Mouse (Mus musculus): ENCODE measurements around the gene Chrna4. TPM values are rescaled to one million over a fixed set of nuclear protein-coding genes. Genes with fewer than 3 reads are reported as not detected.

The Chrna4 gene
- polyA plus RNA-seq, 1 experiment from 2014 or later, result 0.04 TPM

DNA sequence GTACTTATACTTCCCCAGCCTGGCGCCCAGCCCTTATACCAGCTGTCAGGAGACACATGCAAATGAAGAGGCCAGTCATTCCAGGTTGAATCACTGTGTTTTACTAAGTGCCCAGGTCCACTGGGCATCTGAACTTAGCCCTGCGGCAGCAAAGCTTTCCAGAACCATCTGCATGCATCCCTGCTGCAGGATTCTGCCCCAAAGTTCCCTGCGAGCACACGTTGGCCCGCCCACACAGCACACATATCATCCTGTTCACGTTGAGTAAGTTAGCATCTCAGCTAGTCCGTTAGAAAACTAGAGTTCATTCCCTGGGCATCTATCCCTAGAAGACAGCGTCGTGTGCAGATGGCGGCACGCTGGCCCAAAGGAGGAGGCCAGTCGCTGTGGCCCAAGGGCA, 32.2 kb upstream of the Chrna4 start:
- Histone ChIP-seq H3K4me1 (ENCODE audit: insufficient read depth, low read depth, low read length) (no peaks in the 10 kb centered on the region), H3K9me3 (ENCODE audit: low read length) (no peaks in the 10 kb centered on the region), H3K27me3 (replicated peaks; ENCODE audit: insufficient read depth, low read length) (no peaks in the 10 kb centered on the region), H3K4me3 (ENCODE audit: low read depth, low read length) (no peak overlapping the region), H3K36me3 (ENCODE audit: insufficient read depth, low read length) (no peaks in the 10 kb centered on the region), H3K27ac (ENCODE audit: low read length) (no peak overlapping the region), H3K9ac (replicated peaks; ENCODE audit: low read depth) (no peak overlapping the region), H3K4me2 (replicated peaks; ENCODE audit: low read depth, low read length) (no peak overlapping the region)
- TF ChIP-seq EP300 (IDR thresholded peaks at IDR 0.05) (no peak), CTCF (IDR thresholded peaks at IDR 0.05) (no peak)
- 79% methylated on average over 12 of the region's 12 CpGs for WGBS
- ATAC-seq (no peak), DNase-seq (ENCODE audit: low spot score) (no peak)

DNA sequence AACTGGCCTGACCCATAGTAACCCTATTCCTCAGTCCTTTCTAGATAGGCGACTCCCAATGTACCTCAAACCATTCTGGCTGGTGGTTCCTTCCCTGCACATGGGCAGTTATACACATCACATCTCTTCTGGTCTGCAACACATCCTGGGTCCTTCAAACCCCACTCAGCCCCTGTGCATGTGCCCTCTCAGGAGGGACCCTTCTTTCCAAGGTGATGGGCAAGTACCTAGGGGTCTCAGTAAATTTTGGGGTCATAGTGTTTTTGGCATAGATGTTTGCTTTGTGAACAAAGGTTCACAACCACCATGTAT, 29.0 kb upstream of the Chrna4 start:
- H3K27me3 ChIP-seq (replicated peaks; ENCODE audit: insufficient read depth, low read length), result no peaks in the 10 kb centered on the region
- no peaks in the 10 kb centered on the region for H3K4me1 ChIP-seq (ENCODE audit: insufficient read depth, low read depth, low read length)
- H3K27ac ChIP-seq (ENCODE audit: low read length), result no peak overlapping the region
- H3K4me2 ChIP-seq (replicated peaks; ENCODE audit: low read depth, low read length), result no peak overlapping the region
- WGBS, result 0% methylated on average over 1 of the region's 1 CpGs
- no peak for DNase-seq (ENCODE audit: low spot score)
- no peak for ATAC-seq
- TF ChIP-seq EP300 (IDR thresholded peaks at IDR 0.05), result no peak
- TF ChIP-seq CTCF (IDR thresholded peaks at IDR 0.05), result no peak
- no peaks in the 10 kb centered on the region for H3K9me3 ChIP-seq (ENCODE audit: low read length)
- H3K36me3 ChIP-seq (ENCODE audit: insufficient read depth, low read length), result no peaks in the 10 kb centered on the region
- H3K9ac ChIP-seq (replicated peaks; ENCODE audit: low read depth), result no peak overlapping the region
- H3K4me3 ChIP-seq (ENCODE audit: low read depth, low read length), result no peak overlapping the region

DNA sequence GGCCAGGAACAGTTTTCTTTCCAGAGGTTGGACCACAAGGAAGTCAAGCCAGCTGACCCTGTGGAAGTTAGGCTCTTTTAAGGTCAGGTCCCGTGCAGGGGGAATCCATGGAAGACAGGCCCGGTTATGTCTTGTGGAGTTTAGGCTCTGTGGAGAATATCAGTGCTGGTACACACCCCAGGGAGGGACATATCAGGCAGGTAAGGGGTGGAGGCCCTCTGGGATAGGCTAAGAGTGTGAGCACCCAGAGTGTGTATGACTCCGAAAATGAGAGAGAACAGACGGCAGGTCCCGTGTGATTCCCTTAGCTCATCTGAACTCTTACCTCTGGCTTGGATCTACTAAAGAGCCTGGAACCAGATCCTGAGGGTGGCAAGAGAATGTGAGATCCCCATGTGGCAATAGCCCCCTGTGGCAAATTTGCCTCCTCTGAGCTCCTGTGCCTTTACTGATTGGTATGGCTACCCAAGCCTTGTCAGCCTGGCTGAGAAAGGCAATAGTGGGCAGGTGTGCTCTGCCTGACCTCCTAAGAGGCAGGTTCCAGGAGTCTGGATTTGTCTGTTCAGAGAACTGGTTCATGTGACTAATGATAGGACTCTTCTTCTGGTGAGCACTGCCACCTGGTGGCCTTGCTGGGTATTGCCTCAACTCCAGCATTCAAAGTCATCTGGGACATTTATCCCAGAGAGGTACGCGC, 28.5 kb upstream of the Chrna4 start:
- no peak overlapping the region for H3K4me2 ChIP-seq (replicated peaks; ENCODE audit: low read depth, low read length)
- DNase-seq (ENCODE audit: low spot score) (peak; percentile 73), ATAC-seq (0 out of 2 replicates have a peak, but pooled peaks have one; percentile 25)
- no peaks in the 10 kb centered on the region for H3K9me3 ChIP-seq (ENCODE audit: low read length)
- H3K27me3 ChIP-seq (replicated peaks; ENCODE audit: insufficient read depth, low read length), result no peaks in the 10 kb centered on the region
- no peak overlapping the region for H3K27ac ChIP-seq (ENCODE audit: low read length)
- no peak overlapping the region for H3K9ac ChIP-seq (replicated peaks; ENCODE audit: low read depth)
- no peaks in the 10 kb centered on the region for H3K4me1 ChIP-seq (ENCODE audit: insufficient read depth, low read depth, low read length)
- H3K4me3 ChIP-seq (ENCODE audit: low read depth, low read length), result no peak overlapping the region
- TF ChIP-seq CTCF (IDR thresholded peaks at IDR 0.05) (peak; percentile 91), EP300 (IDR thresholded peaks at IDR 0.05) (no peak)
- H3K36me3 ChIP-seq (ENCODE audit: insufficient read depth, low read length), result no peaks in the 10 kb centered on the region
- 53% methylated on average over 7 of the region's 7 CpGs for WGBS

DNA sequence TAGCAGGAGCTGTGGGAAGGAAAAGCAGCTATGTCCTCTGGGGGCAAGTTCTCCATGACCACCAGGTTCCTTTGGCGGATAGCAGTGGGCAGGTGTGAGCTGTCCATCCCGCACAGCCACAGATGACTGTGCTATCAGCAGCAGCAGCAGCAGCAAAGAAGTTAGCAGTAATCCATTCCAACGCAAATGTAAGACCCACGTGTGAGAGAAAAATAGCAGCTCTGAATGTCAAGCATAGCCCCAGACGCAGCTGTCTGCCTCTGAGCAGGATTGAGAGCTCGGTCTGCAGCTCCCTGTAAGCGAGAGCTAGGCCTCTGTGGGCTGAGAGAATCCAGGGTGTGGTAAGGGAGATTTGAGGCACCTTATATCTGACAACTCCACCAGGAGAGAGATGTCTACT, 26.8 kb upstream of the Chrna4 start:
- Histone ChIP-seq H3K4me2 (replicated peaks; ENCODE audit: low read depth, low read length) (no peak overlapping the region), H3K27ac (ENCODE audit: low read length) (no peak overlapping the region), H3K9me3 (ENCODE audit: low read length) (no peaks in the 10 kb centered on the region), H3K4me3 (ENCODE audit: low read depth, low read length) (no peak overlapping the region), H3K36me3 (ENCODE audit: insufficient read depth, low read length) (no peaks in the 10 kb centered on the region), H3K27me3 (replicated peaks; ENCODE audit: insufficient read depth, low read length) (no peaks in the 10 kb centered on the region), H3K9ac (replicated peaks; ENCODE audit: low read depth) (no peak overlapping the region), H3K4me1 (ENCODE audit: insufficient read depth, low read depth, low read length) (no peaks in the 10 kb centered on the region)
- WGBS, result 30% methylated on average over 7 of the region's 7 CpGs
- ATAC-seq, result no peak
- TF ChIP-seq EP300 (IDR thresholded peaks at IDR 0.05) (no peak), CTCF (IDR thresholded peaks at IDR 0.05) (no peak)
- no peak for DNase-seq (ENCODE audit: low spot score)

DNA sequence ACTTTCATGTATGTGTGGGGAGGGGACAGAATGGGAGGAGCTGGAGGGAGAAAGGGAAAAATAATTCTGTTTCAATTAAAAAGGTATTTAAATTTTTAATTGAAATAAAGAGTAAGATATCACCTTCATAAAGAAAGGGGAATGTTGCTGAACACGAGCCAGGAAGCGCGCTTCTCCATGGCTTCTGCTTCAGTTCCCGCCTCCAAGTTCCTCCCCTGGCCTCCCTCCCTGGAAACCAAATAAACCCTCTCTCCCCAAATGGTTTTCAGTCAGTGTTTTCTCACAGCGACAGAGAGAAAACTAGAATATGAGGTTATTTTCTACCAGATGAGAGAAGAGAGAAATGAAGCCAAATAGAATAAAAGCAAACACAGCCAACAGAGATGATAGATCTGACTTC, 25.2 kb upstream of the Chrna4 start:
- Histone ChIP-seq H3K36me3 (ENCODE audit: insufficient read depth, low read length) (no peaks in the 10 kb centered on the region), H3K4me2 (replicated peaks; ENCODE audit: low read depth, low read length) (no peak overlapping the region), H3K4me3 (ENCODE audit: low read depth, low read length) (no peak overlapping the region), H3K9me3 (ENCODE audit: low read length) (no peaks in the 10 kb centered on the region), H3K27ac (ENCODE audit: low read length) (no peak overlapping the region), H3K9ac (replicated peaks; ENCODE audit: low read depth) (no peak overlapping the region), H3K4me1 (ENCODE audit: insufficient read depth, low read depth, low read length) (no peaks in the 10 kb centered on the region), H3K27me3 (replicated peaks; ENCODE audit: insufficient read depth, low read length) (no peaks in the 10 kb centered on the region)
- DNase-seq (ENCODE audit: low spot score) (no peak), ATAC-seq (no peak)
- WGBS, result 65% methylated on average over 5 of the region's 5 CpGs
- TF ChIP-seq CTCF (IDR thresholded peaks at IDR 0.05) (no peak), EP300 (IDR thresholded peaks at IDR 0.05) (no peak)

DNA sequence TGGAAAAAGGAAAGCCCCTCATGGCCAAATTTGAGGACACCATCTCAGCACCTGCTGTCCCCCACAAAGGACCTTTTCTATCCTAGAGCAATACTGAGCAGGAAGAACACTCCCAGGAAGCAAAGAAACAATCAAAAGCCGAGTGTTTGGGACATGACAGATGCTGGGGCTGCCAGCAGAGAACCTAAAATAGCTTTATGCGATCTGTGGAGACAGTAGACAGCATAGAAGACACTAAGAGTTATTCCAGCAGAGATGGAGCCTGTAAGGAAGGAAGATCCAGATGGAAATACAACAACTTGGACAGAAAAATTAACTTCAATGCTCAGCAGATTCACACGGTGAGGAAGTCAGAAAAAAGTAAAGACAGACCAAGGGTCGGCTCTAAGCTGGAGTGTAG, 22.5 kb upstream of the Chrna4 start:
- WGBS, result 24% methylated on average over 4 of the region's 4 CpGs
- no peak overlapping the region for H3K4me3 ChIP-seq (ENCODE audit: low read depth, low read length)
- H3K27ac ChIP-seq (ENCODE audit: low read length), result no peak overlapping the region
- DNase-seq (ENCODE audit: low spot score) (no peak), ATAC-seq (no peak)
- H3K9me3 ChIP-seq (ENCODE audit: low read length), result no peaks in the 10 kb centered on the region
- H3K4me2 ChIP-seq (replicated peaks; ENCODE audit: low read depth, low read length), result no peak overlapping the region
- H3K9ac ChIP-seq (replicated peaks; ENCODE audit: low read depth), result no peak overlapping the region
- no peaks in the 10 kb centered on the region for H3K27me3 ChIP-seq (replicated peaks; ENCODE audit: insufficient read depth, low read length)
- TF ChIP-seq CTCF (IDR thresholded peaks at IDR 0.05), result no peak
- TF ChIP-seq EP300 (IDR thresholded peaks at IDR 0.05), result no peak
- no peaks in the 10 kb centered on the region for H3K36me3 ChIP-seq (ENCODE audit: insufficient read depth, low read length)
- H3K4me1 ChIP-seq (ENCODE audit: insufficient read depth, low read depth, low read length), result no peaks in the 10 kb centered on the region

DNA sequence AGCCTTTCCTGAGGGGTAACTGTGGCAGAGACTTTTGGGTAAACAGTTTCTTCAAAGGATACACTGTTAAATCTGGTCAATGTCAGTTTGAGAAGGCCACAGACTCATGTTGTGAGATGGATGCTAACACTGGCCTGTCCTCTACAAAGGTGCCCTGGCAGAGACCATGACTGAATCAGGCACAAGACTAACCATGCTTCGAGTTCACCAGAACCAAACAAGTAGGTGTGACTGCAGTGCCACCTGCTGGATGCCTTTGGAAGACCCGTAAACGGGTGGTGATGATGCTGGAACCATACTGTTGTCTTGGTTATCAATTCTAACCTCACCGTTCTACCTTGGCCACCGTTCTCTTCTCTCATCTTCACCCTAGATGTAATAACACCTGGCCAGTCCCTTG, 16.8 kb upstream of the Chrna4 start:
- no peaks in the 10 kb centered on the region for H3K4me1 ChIP-seq (ENCODE audit: insufficient read depth, low read depth, low read length)
- no peak overlapping the region for H3K4me3 ChIP-seq (ENCODE audit: low read depth, low read length)
- no peak overlapping the region for H3K9ac ChIP-seq (replicated peaks; ENCODE audit: low read depth)
- no peak; the same call in 1 of the 2 replicates for ATAC-seq
- no peaks in the 10 kb centered on the region for H3K9me3 ChIP-seq (ENCODE audit: low read length)
- peak; percentile 59 for DNase-seq (ENCODE audit: low spot score)
- no peaks in the 10 kb centered on the region for H3K36me3 ChIP-seq (ENCODE audit: insufficient read depth, low read length)
- 10% methylated on average over 5 of the region's 5 CpGs for WGBS
- H3K27me3 ChIP-seq (replicated peaks; ENCODE audit: insufficient read depth, low read length), result no peaks in the 10 kb centered on the region
- H3K27ac ChIP-seq (ENCODE audit: low read length), result no peak overlapping the region
- TF ChIP-seq EP300 (IDR thresholded peaks at IDR 0.05), result no peak
- peak; percentile 93 for TF ChIP-seq CTCF (IDR thresholded peaks at IDR 0.05)
- no peak overlapping the region for H3K4me2 ChIP-seq (replicated peaks; ENCODE audit: low read depth, low read length)

Measured in lung, postnatal 0 days (tissue).